Mouse (Mus musculus): ENCODE data around the gene Otub2. TPM values are rescaled to one million over a fixed set of nuclear protein-coding genes. Genes with fewer than 3 reads are reported as not detected.

Gene Otub2
- polyA plus RNA-seq, 2 experiments from 2014 or later = 1.4 to 1.5 TPM

- ATAC-seq = no peak
These were observed 14.8 kb upstream of the Otub2 start for GRCm38 (mm10) chr12:103373530-103374236.

GRCm38 (mm10) chr12:103376124-103376523, 12.4 kb upstream of the Otub2 start:
- ATAC-seq = no peak

GRCm38 (mm10) chr12:103376774-103377173, 11.7 kb upstream of the Otub2 start:
- ATAC-seq = no peak

- no peak for ATAC-seq
These were observed 8.3 kb upstream of the Otub2 start for GRCm38 (mm10) chr12:103380226-103380625.

GRCm38 (mm10) chr12:103389348-103389727, 856 bp downstream of the Otub2 start:
- no peak for ATAC-seq

- no peak for ATAC-seq
These were observed 1.5 kb downstream of the Otub2 start for GRCm38 (mm10) chr12:103389982-103390381.

- no peak for ATAC-seq
These were observed 2.6 kb downstream of the Otub2 start for GRCm38 (mm10) chr12:103391098-103391497.

GRCm38 (mm10) chr12:103393528-103393927, 5.0 kb downstream of the Otub2 start:
- ATAC-seq = no peak

- no peak for ATAC-seq
These were observed 7.2 kb downstream of the Otub2 start for GRCm38 (mm10) chr12:103395486-103396275.

- no peak for ATAC-seq
These were observed 8.3 kb downstream of the Otub2 start for GRCm38 (mm10) chr12:103396751-103397150.

GRCm38 (mm10) chr12:103404131-103404530, 15.6 kb downstream of the Otub2 start:
- ATAC-seq = no peak

GRCm38 (mm10) chr12:103407720-103408119, 19.2 kb downstream of the Otub2 start, which contains the start of gene 9330161L09Rik:
TSS of gene 9330161L09Rik (minus strand) at chr12:103407820.
- no peak for ATAC-seq

- ATAC-seq = no peak
These were observed 19.7 kb downstream of the Otub2 start for GRCm38 (mm10) chr12:103408144-103408543.

- peak; percentile 3 for ATAC-seq
These were observed 36.7 kb downstream of the Otub2 start for GRCm38 (mm10) chr12:103425016-103425728.

GRCm38 (mm10) chr12:103425729-103426470, 37.4 kb downstream of the Otub2 start, which contains the start of gene Ddx24:
TSS of gene Ddx24 (minus strand) at chr12:103425830.
- ATAC-seq = peak; percentile 98

- ATAC-seq = no peak
These were observed 38.2 kb downstream of the Otub2 start for GRCm38 (mm10) chr12:103426710-103427109.

- ATAC-seq = no peak
These were observed 44.9 kb downstream of the Otub2 start for GRCm38 (mm10) chr12:103433430-103433829.

- ATAC-seq = peak; percentile 99
These were observed 45.7 kb downstream of the Otub2 start, which contains the start of gene Ifi27 for GRCm38 (mm10) chr12:103433986-103434731. TSS of gene Ifi27 (plus strand) at chr12:103434211.

GRCm38 (mm10) chr12:103434861-103435260, 46.4 kb downstream of the Otub2 start:
- no peak for ATAC-seq

- no peak for ATAC-seq
These were observed 49.1 kb downstream of the Otub2 start for GRCm38 (mm10) chr12:103437601-103438000.

GRCm38 (mm10) chr12:103443524-103443923, 55.0 kb downstream of the Otub2 start, which contains the start of gene Ifi27l2a:
TSS of gene Ifi27l2a (minus strand) at chr12:103443680.
- ATAC-seq = peak; percentile 96

Measured in CD4-positive, CD25-positive, alpha-beta regulatory T cell, adult 4 months (primary cell).